27 mouse cellular contexts compared by ENCODE assay signal in the genomic region with DNA sequence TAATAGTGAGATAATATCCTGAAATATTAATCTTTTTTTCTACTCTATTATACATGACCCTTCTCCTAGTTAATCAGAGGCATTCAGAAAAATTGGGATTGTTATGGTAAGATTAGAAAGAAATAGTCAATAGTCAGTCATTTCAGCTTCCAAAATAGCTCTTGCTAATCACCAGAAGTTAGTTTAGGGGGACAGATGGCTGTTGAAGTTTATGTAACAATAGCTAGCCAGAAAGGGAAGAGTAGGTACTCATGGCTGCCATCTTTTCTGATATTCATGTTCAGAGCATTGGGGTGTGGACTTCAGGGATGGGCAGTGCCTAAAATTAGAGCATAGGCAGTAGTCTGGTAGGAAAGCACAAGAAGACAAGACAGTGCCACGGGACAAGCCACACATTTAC.
DNase-seq lines count a peak whose midpoint lies in the region; ATAC-seq and TF ChIP-seq lines count a peak whose summit lies in the region.
"Had no signal": no experiment of that assay in that cellular context is flagged by ENCODE, and none has a peak within 500 bp of the region (broad histone marks: within the 10 kb centered on the region; RNA-seq: fewer than 3 reads in every experiment).

No protein-coding gene starts in this region.

- no peak for TF ChIP-seq CTCF in layer of hippocampus, adult 2 months (conservative IDR thresholded peaks at IDR 0.05)

- DNase-seq in layer of hippocampus, adult 11-12 months (ENCODE audit: low spot score): peak; percentile 14
- DNase-seq in layer of hippocampus, postnatal 25 days (ENCODE audit: extremely low spot score in 1 of 2, low spot score in 1 of 2): no peak
- DNase-seq in layer of hippocampus, adult 2 months (ENCODE audit: low spot score in 2 of 2): peak in 1 of 2 experiments; percentile 33
- no peak for DNase-seq in layer of hippocampus, adult 8-10 months (ENCODE audit: low spot score in 2 of 2)
- peak; percentile 32 for DNase-seq in layer of hippocampus, adult 9-11 months
- DNase-seq: adrenal gland, adult 8-10 months; adrenal gland, postnatal 14 days; adrenal gland, postnatal 36 days; B cell, adult 2 months; cerebellum, adult 11 months; cerebellum, adult 18-20 months; cerebellum, adult 8-10 months; cerebellum, adult 9-11 months; cerebellum, postnatal 14 days; cerebellum, postnatal 36 days; embryo, embryonic 11 days had no signal

- ATAC-seq in inflammation-experienced regulatory T-cells, adult 6 months: no peak
- ATAC-seq: activated CD4-positive, CD25-positive, alpha-beta regulatory T cell, adult 4 months; CD4-positive, CD25-positive, alpha-beta regulatory T cell, adult 4 months; forebrain, embryonic 14.5 days; forebrain, embryonic 16.5 days; Patski had no signal

- peak overlapping the region; percentile 90 for H3K27ac ChIP-seq in layer of hippocampus, adult 2 months
- H3K27ac ChIP-seq: embryonic facial prominence, embryonic 13.5 days; embryonic facial prominence, embryonic 15.5 days; forebrain, embryonic 10.5 days; forebrain, embryonic 12.5 days had no signal

- H3K4me3 ChIP-seq in layer of hippocampus, adult 2 months: no peak overlapping the region
- H3K4me3 ChIP-seq: embryonic facial prominence, embryonic 13.5 days; embryonic facial prominence, embryonic 15.5 days; erythroblast, embryonic 14.5 days; forebrain, embryonic 10.5 days; forebrain, embryonic 12.5 days had no signal

Comparison
In these comparisons a context has a peak if more than half of its experiments do, and no peak if none do; other contexts are left out.
1. DNase-seq: peak in layer of hippocampus, adult 11-12 months (single experiment) and layer of hippocampus, adult 9-11 months (single experiment); none in layer of hippocampus, postnatal 25 days (0 of 2) and layer of hippocampus, adult 8-10 months (0 of 2).